Mouse (Mus musculus) stomach, postnatal 0 days (tissue): Measurements from ENCODE around the gene Atp6v1e1. TPM values are rescaled to one million over a fixed set of nuclear protein-coding genes. Genes with fewer than 3 reads are reported as not detected.
"Not testable (repeated sequence)": the region's sequence is repeated elsewhere in the genome, so short reads cannot be mapped to it uniquely, and the experiment has no call there.

ENCODE experiments used
- ATAC-seq: fragments of 200-750 bp; cut with Nextera tagmentation; 2 replicates; pipeline ENCODE4 v1.8.0; 2017; ENCODE audit not compliant: low FRiP score, low TSS enrichment
- DNase-seq: peaks from one replicate; pipeline ENCODE4 v3.0.0-alpha.2; 2016; ENCODE audit warnings: low spot score
- H3K27ac ChIP-seq: fragments of 300-500 bp; sonication (generic); replicated peaks from 2 replicates; pipeline ENCODE4 v1.5.1; 2014; ENCODE audit warnings: mild to moderate bottlenecking, control low read depth
- H3K27me3 ChIP-seq: fragments of 300-500 bp; sonication (generic); 2 replicates; pipeline ENCODE4 v1.6.1; 2014; ENCODE audit warnings: low read length; ENCODE audit not compliant: control insufficient read depth, insufficient read depth
- H3K36me3 ChIP-seq: fragments of 300-500 bp; sonication (generic); 2 replicates; pipeline ENCODE4 v1.6.1; 2014; ENCODE audit warnings: low read length, mixed read lengths; ENCODE audit not compliant: control insufficient read depth, insufficient read depth
- H3K4me1 ChIP-seq: fragments of 300-500 bp; sonication (generic); replicated peaks from 2 replicates; pipeline ENCODE4 v1.6.1; 2014; ENCODE audit warnings: antibody characterized with exemption; ENCODE audit not compliant: control insufficient read depth, insufficient read depth
- H3K4me2 ChIP-seq: fragments of 300-500 bp; sonication (generic); replicated peaks from 2 replicates; pipeline ENCODE4 v1.6.1; 2014; ENCODE audit warnings: low read depth, mild to moderate bottlenecking, control low read depth, moderate library complexity
- H3K4me3 ChIP-seq: fragments of 300-500 bp; sonication (generic); 2 replicates; pipeline ENCODE4 v1.5.1; 2014; ENCODE audit warnings: low read depth, low read length, control low read depth
- H3K9ac ChIP-seq: fragments of 300-500 bp; sonication (generic); 2 replicates; pipeline ENCODE4 v1.6.1; 2014; ENCODE audit warnings: mild to moderate bottlenecking, low read length, control low read depth, mixed read lengths
- H3K9me3 ChIP-seq: fragments of 300-500 bp; sonication (generic); 2 replicates; pipeline ENCODE4 v1.6.1; 2016; ENCODE audit warnings: low read length; ENCODE audit not compliant: control insufficient read depth
- CTCF ChIP-seq: IDR thresholded peaks from 2 replicates; pipeline ENCODE4 v1.5.1; 2016; ENCODE audit warnings: antibody characterized with exemption, low read depth, mild to moderate bottlenecking, moderate library complexity
- EP300 ChIP-seq: optimal IDR thresholded peaks from 2 replicates; pipeline ENCODE3; 2016; ENCODE audit warnings: antibody characterized with exemption
- WGBS: fragments of 180-500 bp; shearing (Covaris S2); extraction: QIAGEN DNeasy Blood & Tissue Kit; methylation state at CpG from one replicate; pipeline ENCODE4 v1.1.7; 2014; 5-methylcytosine and 5-hydroxymethylcytosine counted together
- polyA plus RNA-seq: library from polyadenylated mRNA; unstranded; fragments of >200 nt; fragmentation: Nextera tagmentation; extraction: Ambion mirVana; gene quantifications from 2 replicates; pipeline ENCODE4 v1.2.1, GENCODE M21; 2015

The Atp6v1e1 gene
- polyA plus RNA-seq, 1 experiment from 2014 or later: 251 TPM

DNA sequence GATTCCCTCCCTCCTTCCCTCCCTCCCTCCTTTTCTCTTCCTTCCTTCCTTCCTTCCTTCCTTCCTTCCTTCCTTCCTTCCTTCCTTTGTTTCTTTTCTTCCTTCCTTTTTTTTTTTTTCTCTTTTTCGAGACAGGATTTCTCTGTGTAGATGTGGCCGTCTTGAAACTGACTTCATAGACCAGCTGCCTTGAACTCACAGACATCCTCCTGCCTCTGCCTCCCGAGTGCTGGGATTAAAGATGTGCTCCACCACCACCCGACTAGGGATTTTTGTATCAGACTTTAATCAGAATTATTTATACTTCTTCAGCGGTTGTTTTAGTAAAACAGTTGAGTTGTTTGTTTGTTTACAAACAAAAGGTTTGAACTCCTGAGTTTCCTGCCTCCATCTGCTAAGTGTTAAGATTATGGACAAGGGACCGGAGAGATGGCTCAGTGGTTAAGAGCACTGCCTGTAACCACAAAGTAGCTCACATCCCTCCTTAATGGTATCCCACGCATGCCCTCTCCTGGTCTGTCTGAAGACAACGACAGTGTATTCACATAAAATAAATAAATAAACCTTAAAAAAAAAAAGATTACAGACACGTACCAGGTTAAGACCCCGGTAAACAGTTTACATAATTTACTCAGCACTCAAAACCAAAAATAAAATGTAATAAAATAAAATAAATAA, 483 bp upstream of the Atp6v1e1 start:
- H3K4me2 ChIP-seq: peak overlapping the region; percentile 33
- H3K27ac ChIP-seq: 0 out of 2 replicates have a peak overlapping the region, but pooled peaks have one; percentile 26
- peak overlapping the region; percentile 88 for H3K4me3 ChIP-seq
- no peaks in the 10 kb centered on the region for H3K9me3 ChIP-seq
- ATAC-seq (no peak), DNase-seq (no peak)
- TF ChIP-seq CTCF: peak; percentile 46
- no peak for TF ChIP-seq EP300
- WGBS: 62% methylated on average over 10 of the region's 10 CpGs
- H3K9ac ChIP-seq: no peak overlapping the region
- no peaks in the 10 kb centered on the region for H3K27me3 ChIP-seq
- no peaks in the 10 kb centered on the region for H3K36me3 ChIP-seq
- H3K4me1 ChIP-seq: no peaks in the 10 kb centered on the region

GRCm38 (mm10) chr6:120821715-120822114, 878 bp downstream of the Atp6v1e1 start:
- H3K27ac ChIP-seq: peak overlapping the region; percentile 98
- DNase-seq (no peak), ATAC-seq (no peak)
- peak overlapping the region; percentile 89 for H3K9ac ChIP-seq
- no peaks in the 10 kb centered on the region for H3K9me3 ChIP-seq
- peaks cover 8% of the 10 kb centered on the region for H3K36me3 ChIP-seq
- H3K27me3 ChIP-seq: no peaks in the 10 kb centered on the region
- 39% methylated on average over 5 of the region's 5 CpGs for WGBS
- H3K4me1 ChIP-seq: no peaks in the 10 kb centered on the region
- H3K4me2 ChIP-seq: peak overlapping the region; percentile 62
- peak overlapping the region; percentile 88 for H3K4me3 ChIP-seq
- TF ChIP-seq CTCF: no peak
- TF ChIP-seq EP300: no peak

DNA sequence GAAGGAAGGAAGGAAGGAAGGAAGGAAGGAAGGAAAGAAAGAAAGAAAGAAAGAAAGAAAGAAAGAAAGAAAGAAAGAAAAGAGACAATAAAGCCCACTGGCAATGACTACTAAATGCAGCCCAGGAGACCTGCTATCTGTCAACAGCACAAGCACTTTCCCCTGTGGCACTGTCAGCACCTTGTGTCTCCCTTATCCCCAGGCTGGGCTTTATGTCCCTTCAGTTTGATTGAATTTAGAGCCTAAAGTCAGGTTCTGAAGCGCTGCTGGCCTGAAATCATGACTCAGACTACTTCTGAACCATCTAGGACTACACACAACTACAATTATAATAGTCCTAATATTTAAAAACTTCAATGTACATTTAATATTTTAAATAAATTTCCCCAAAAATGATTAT, 1.7 kb downstream of the Atp6v1e1 start:
- H3K9ac ChIP-seq: no peak overlapping the region
- TF ChIP-seq EP300: no peak
- no peak for TF ChIP-seq CTCF
- no peaks in the 10 kb centered on the region for H3K4me1 ChIP-seq
- WGBS: 85% methylated on average over 1 of the region's 1 CpGs
- no peaks in the 10 kb centered on the region for H3K9me3 ChIP-seq
- H3K36me3 ChIP-seq: peaks cover 8% of the 10 kb centered on the region
- H3K4me2 ChIP-seq: peak overlapping the region; percentile 62
- no peak for DNase-seq
- ATAC-seq: no peak
- no peak overlapping the region for H3K27ac ChIP-seq
- no peaks in the 10 kb centered on the region for H3K27me3 ChIP-seq
- peak overlapping the region; percentile 88; the same call in 1 of the 2 replicates for H3K4me3 ChIP-seq

DNA sequence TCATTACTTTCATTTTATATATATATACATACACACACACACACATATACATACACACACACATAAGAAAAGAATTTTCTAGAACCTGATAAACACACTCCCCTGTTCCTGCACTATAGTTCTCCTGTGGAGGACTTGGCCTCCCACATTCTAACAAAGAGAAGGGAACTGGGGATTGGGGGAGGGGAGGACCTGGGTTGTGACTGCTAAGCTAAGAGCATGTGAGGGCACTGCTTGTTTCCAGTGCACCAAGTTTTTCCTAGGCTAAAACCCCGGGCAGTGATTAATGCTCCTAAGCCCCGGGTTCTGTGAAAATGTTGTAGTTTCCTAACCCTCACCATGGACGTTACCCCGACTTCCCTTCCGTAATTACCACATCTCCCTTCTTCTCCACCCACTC, 2.4 kb downstream of the Atp6v1e1 start:
- no peaks in the 10 kb centered on the region for H3K4me1 ChIP-seq
- no peak overlapping the region for H3K9ac ChIP-seq
- TF ChIP-seq EP300 (no peak), CTCF (no peak)
- H3K36me3 ChIP-seq: peaks cover 8% of the 10 kb centered on the region
- H3K4me2 ChIP-seq: 0 out of 2 replicates have a peak overlapping the region, but pooled peaks have one; percentile 6
- DNase-seq: no peak
- WGBS: 66% methylated on average over 5 of the region's 5 CpGs
- no peak overlapping the region; the same call in 1 of the 2 replicates for H3K4me3 ChIP-seq
- no peaks in the 10 kb centered on the region for H3K9me3 ChIP-seq
- no peak for ATAC-seq
- no peak overlapping the region for H3K27ac ChIP-seq
- H3K27me3 ChIP-seq: no peaks in the 10 kb centered on the region

DNA sequence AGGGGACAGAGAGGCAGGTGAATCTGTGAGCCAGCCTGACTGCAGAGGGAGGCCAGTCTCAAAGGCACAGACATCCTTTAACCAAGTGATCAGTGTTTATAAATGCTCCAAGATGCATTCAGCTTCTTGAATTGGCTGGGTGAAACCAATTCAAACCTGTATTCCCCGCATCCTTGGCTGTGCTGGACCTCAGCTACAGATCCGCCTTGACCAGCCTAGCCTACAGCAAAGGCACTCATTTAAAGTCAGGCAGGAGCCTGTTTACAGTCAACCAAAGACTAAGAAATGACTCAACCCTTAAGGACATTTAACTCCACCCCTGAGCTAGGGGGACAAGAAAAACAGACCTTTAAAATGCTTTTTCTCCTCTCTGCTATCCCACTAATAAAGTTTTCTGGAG, 3.3 kb downstream of the Atp6v1e1 start:
- H3K9ac ChIP-seq: no peak overlapping the region
- H3K4me2 ChIP-seq: no peak overlapping the region
- H3K9me3 ChIP-seq: no peaks in the 10 kb centered on the region
- no peak overlapping the region for H3K4me3 ChIP-seq
- no peak overlapping the region for H3K27ac ChIP-seq
- 78% methylated on average over 2 of the region's 2 CpGs for WGBS
- TF ChIP-seq EP300: no peak
- no peak for TF ChIP-seq CTCF
- no peak for ATAC-seq
- no peaks in the 10 kb centered on the region for H3K4me1 ChIP-seq
- H3K36me3 ChIP-seq: peaks cover 8% of the 10 kb centered on the region
- no peak for DNase-seq
- no peaks in the 10 kb centered on the region for H3K27me3 ChIP-seq

GRCm38 (mm10) chr6:120811999-120812398, 10.6 kb downstream of the Atp6v1e1 start:
- over 99% methylated on average over 7 of the region's 10 CpGs for WGBS
- H3K27me3 ChIP-seq, ATAC-seq, H3K9ac ChIP-seq, H3K9me3 ChIP-seq, H3K36me3 ChIP-seq, H3K27ac ChIP-seq, H3K4me3 ChIP-seq, H3K4me1 ChIP-seq, H3K4me2 ChIP-seq, DNase-seq: not testable (repeated sequence)
